Mouse (Mus musculus): ENCODE results near the gene Syngr4. TPM values are rescaled to one million over a fixed set of nuclear protein-coding genes. Genes with fewer than 3 reads are reported as not detected.
"Not testable (repeated sequence)": the region's sequence is repeated elsewhere in the genome, so short reads cannot be mapped to it uniquely, and the experiment has no call there.

Gene Syngr4
- polyA plus RNA-seq (2012; fragmentation: generic; extraction: Trizol) = 0.23 TPM

- Histone ChIP-seq H3K27me3 (ENCODE audit: control insufficient read depth, insufficient read depth, insufficient read length) (no peaks in the 10 kb centered on the region), H3K4me2 (ENCODE audit: low read depth) (peak within 1 kb of the TSS; percentile 95), H3K36me3 (ENCODE audit: control insufficient read depth, insufficient read depth) (no peaks in the 10 kb centered on the region), H3ac (ENCODE audit: control insufficient read depth, insufficient read length) (peak within 1 kb of the TSS; percentile 8), H3K4me3 (peak within 1 kb of the TSS; percentile 66), H3K79me2 (ENCODE audit: control insufficient read depth, insufficient read depth) (no peaks in the 10 kb centered on the region)
- TF ChIP-seq USF1 (IDR thresholded peaks at IDR 0.05; ENCODE audit: low read depth) (no peak), TCF12 (IDR thresholded peaks at IDR 0.05; ENCODE audit: insufficient read depth, poor library complexity, severe bottlenecking) (no peak), CEBPB (IDR thresholded peaks at IDR 0.05; ENCODE audit: insufficient read depth, poor library complexity, severe bottlenecking) (no peak), REST (IDR thresholded peaks at IDR 0.05; ENCODE audit: insufficient read depth, insufficient read length) (no peak), MYOG (IDR thresholded peaks at IDR 0.05; ENCODE audit: control insufficient read depth in 1 of 3, insufficient read depth in 1 of 3, insufficient read length in 2 of 3, low read depth in 2 of 3) (no peak), E2F4 (IDR thresholded peaks at IDR 0.05; ENCODE audit: insufficient read depth) (peak; percentile 75), TCF3 (IDR thresholded peaks at IDR 0.05; ENCODE audit: insufficient read length, low read depth) (no peak), MYOD1 (IDR thresholded peaks at IDR 0.05; ENCODE audit: control insufficient read depth in 1 of 3, insufficient read length in 2 of 3, low read depth in 2 of 3) (no peak), POLR2AphosphoS2 (IDR thresholded peaks at IDR 0.05; ENCODE audit: insufficient read length, low read depth) (peak; percentile 76), POLR2A (IDR thresholded peaks at IDR 0.05; ENCODE audit: insufficient read length, low read depth) (peak; percentile 79), MAX (IDR thresholded peaks at IDR 0.05; ENCODE audit: low read depth) (no peak), SRF (IDR thresholded peaks at IDR 0.05; ENCODE audit: control insufficient read depth, insufficient read length, low read depth) (no peak)
These were observed at the start of gene Syngr4, which contains the start of gene Tmem143 for GRCm38 (mm10) chr7:45896517-45897257. Gene Syngr4, minus strand, starts transcription at chr7:45896714. Gene Tmem143, plus strand, starts transcription at chr7:45896941.

GRCm38 (mm10) chr7:45943280-45943679 lies 46.8 kb upstream of the Syngr4 start:
- not testable (repeated sequence) for H3K4me3 ChIP-seq; H3K36me3 ChIP-seq (ENCODE audit: control insufficient read depth, insufficient read depth); H3K4me2 ChIP-seq (ENCODE audit: low read depth); H3K79me2 ChIP-seq (ENCODE audit: control insufficient read depth, insufficient read depth); H3K27me3 ChIP-seq (ENCODE audit: control insufficient read depth, insufficient read depth, insufficient read length); H3ac ChIP-seq (ENCODE audit: control insufficient read depth, insufficient read length)

DNA sequence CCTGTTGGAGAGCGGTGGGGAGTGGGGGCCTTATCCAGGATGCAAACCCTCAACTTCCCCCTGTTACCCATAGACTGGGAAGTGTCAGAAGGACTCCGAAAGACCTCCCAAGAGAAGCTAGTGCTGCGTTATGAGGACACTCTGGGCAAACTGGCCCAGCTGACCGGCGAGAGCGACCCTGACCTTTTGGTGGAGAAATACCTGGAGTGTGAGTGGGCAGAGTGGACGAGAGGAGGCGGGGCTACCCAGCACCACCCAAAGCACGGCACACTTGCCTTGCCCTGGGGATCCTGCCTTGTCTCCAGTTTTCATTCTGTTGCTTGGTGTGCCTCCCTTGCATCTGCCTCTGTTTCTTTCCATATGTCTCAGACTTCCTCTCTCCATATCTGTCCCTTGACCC lies 45.5 kb upstream of the Syngr4 start:
- no peaks in the 10 kb centered on the region for H3K36me3 ChIP-seq (ENCODE audit: control insufficient read depth, insufficient read depth)
- no peak overlapping the region for H3K4me2 ChIP-seq (ENCODE audit: low read depth)
- no peaks in the 10 kb centered on the region for H3K79me2 ChIP-seq (ENCODE audit: control insufficient read depth, insufficient read depth)
- H3K4me3 ChIP-seq = no peak overlapping the region
- no peak for TF ChIP-seq POLR2A (IDR thresholded peaks at IDR 0.05; ENCODE audit: insufficient read length, low read depth)
- no peak for TF ChIP-seq TCF12 (IDR thresholded peaks at IDR 0.05; ENCODE audit: insufficient read depth, poor library complexity, severe bottlenecking)
- TF ChIP-seq MYOD1 (IDR thresholded peaks at IDR 0.05; ENCODE audit: control insufficient read depth in 1 of 3, insufficient read length in 2 of 3, low read depth in 2 of 3) = no peak
- TF ChIP-seq MAX (IDR thresholded peaks at IDR 0.05; ENCODE audit: low read depth) = no peak
- no peak for TF ChIP-seq E2F4 (IDR thresholded peaks at IDR 0.05; ENCODE audit: insufficient read depth)
- no peak for TF ChIP-seq REST (IDR thresholded peaks at IDR 0.05; ENCODE audit: insufficient read depth, insufficient read length)
- no peak for TF ChIP-seq SRF (IDR thresholded peaks at IDR 0.05; ENCODE audit: control insufficient read depth, insufficient read length, low read depth)
- no peak for TF ChIP-seq MYOG (IDR thresholded peaks at IDR 0.05; ENCODE audit: control insufficient read depth in 1 of 3, insufficient read depth in 1 of 3, insufficient read length in 2 of 3, low read depth in 2 of 3)
- no peak for TF ChIP-seq CEBPB (IDR thresholded peaks at IDR 0.05; ENCODE audit: insufficient read depth, poor library complexity, severe bottlenecking)
- H3K27me3 ChIP-seq (ENCODE audit: control insufficient read depth, insufficient read depth, insufficient read length) = no peaks in the 10 kb centered on the region
- no peak overlapping the region for H3ac ChIP-seq (ENCODE audit: control insufficient read depth, insufficient read length)

DNA sequence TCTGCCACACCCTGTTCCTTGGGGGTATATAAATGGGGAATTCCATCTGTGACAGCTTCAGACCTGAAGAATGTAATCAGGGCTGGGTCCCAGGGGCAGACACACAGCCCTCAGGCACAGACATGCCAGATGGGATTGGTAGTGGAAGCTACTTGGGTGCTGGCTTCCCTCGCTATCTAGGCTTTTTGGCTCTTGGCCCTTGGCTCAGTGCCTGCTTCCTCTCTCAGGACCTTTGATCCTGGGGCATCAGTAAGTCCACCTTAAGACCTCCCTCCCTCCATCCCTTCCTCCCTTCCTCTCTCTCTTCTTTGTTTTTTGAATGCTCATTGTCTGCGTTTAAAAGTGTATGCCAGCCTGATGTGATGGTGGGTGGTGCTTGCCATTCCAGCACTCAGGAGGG lies 43.3 kb upstream of the Syngr4 start:
- Histone ChIP-seq H3K4me2 (ENCODE audit: low read depth) (no peak overlapping the region), H3K27me3 (ENCODE audit: control insufficient read depth, insufficient read depth, insufficient read length) (no peaks in the 10 kb centered on the region), H3K4me3 (no peak overlapping the region), H3K79me2 (ENCODE audit: control insufficient read depth, insufficient read depth) (no peaks in the 10 kb centered on the region), H3ac (ENCODE audit: control insufficient read depth, insufficient read length) (no peak overlapping the region), H3K36me3 (ENCODE audit: control insufficient read depth, insufficient read depth) (no peaks in the 10 kb centered on the region)
- no peak for TF ChIP-seq E2F4 (IDR thresholded peaks at IDR 0.05; ENCODE audit: insufficient read depth)
- no peak for TF ChIP-seq MAX (IDR thresholded peaks at IDR 0.05; ENCODE audit: low read depth)
- no peak for TF ChIP-seq SRF (IDR thresholded peaks at IDR 0.05; ENCODE audit: control insufficient read depth, insufficient read length, low read depth)
- TF ChIP-seq USF1 (IDR thresholded peaks at IDR 0.05; ENCODE audit: low read depth) = no peak
- no peak for TF ChIP-seq POLR2A (IDR thresholded peaks at IDR 0.05; ENCODE audit: insufficient read length, low read depth)
- TF ChIP-seq MYOG (IDR thresholded peaks at IDR 0.05; ENCODE audit: control insufficient read depth in 1 of 3, insufficient read depth in 1 of 3, insufficient read length in 2 of 3, low read depth in 2 of 3) = no peak
- TF ChIP-seq POLR2AphosphoS2 (IDR thresholded peaks at IDR 0.05; ENCODE audit: insufficient read length, low read depth) = no peak
- no peak for TF ChIP-seq TCF12 (IDR thresholded peaks at IDR 0.05; ENCODE audit: insufficient read depth, poor library complexity, severe bottlenecking)
- TF ChIP-seq REST (IDR thresholded peaks at IDR 0.05; ENCODE audit: insufficient read depth, insufficient read length) = no peak

DNA sequence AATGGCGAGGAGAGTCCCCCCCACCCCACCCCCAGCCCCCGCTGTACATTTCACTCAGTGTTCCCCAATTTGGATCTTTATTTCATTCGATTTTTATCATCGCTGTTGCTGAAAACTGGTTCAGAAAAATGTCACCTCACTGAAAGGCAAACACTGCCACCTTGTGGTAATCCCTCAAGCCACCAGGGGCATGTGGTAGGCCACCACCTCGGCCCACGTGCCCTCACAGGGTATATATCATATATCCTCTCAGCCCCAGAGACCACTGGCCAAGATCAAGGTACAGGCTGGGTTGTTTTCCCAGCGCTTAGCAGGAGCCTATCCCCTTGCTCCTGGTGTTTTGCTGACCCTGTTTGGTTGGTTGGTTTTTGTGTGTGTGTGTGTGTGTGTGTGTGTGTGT lies 38.6 kb upstream of the Syngr4 start:
- no peaks in the 10 kb centered on the region for H3K79me2 ChIP-seq (ENCODE audit: control insufficient read depth, insufficient read depth)
- no peak overlapping the region for H3K4me2 ChIP-seq (ENCODE audit: low read depth)
- no peak overlapping the region for H3K4me3 ChIP-seq
- TF ChIP-seq MYOG (IDR thresholded peaks at IDR 0.05; ENCODE audit: control insufficient read depth in 1 of 3, insufficient read depth in 1 of 3, insufficient read length in 2 of 3, low read depth in 2 of 3) (no peak), POLR2A (IDR thresholded peaks at IDR 0.05; ENCODE audit: insufficient read length, low read depth) (no peak), TCF3 (IDR thresholded peaks at IDR 0.05; ENCODE audit: insufficient read length, low read depth) (no peak), E2F4 (IDR thresholded peaks at IDR 0.05; ENCODE audit: insufficient read depth) (no peak), MAX (IDR thresholded peaks at IDR 0.05; ENCODE audit: low read depth) (no peak), TCF12 (IDR thresholded peaks at IDR 0.05; ENCODE audit: insufficient read depth, poor library complexity, severe bottlenecking) (no peak), CEBPB (IDR thresholded peaks at IDR 0.05; ENCODE audit: insufficient read depth, poor library complexity, severe bottlenecking) (no peak), USF1 (IDR thresholded peaks at IDR 0.05; ENCODE audit: low read depth) (no peak)
- no peak overlapping the region for H3ac ChIP-seq (ENCODE audit: control insufficient read depth, insufficient read length)
- no peaks in the 10 kb centered on the region for H3K27me3 ChIP-seq (ENCODE audit: control insufficient read depth, insufficient read depth, insufficient read length)
- no peaks in the 10 kb centered on the region for H3K36me3 ChIP-seq (ENCODE audit: control insufficient read depth, insufficient read depth)

GRCm38 (mm10) chr7:45933766-45934165 lies 37.3 kb upstream of the Syngr4 start:
- not testable (repeated sequence) for H3K4me3 ChIP-seq; H3K27me3 ChIP-seq (ENCODE audit: control insufficient read depth, insufficient read depth, insufficient read length); H3ac ChIP-seq (ENCODE audit: control insufficient read depth, insufficient read length); H3K79me2 ChIP-seq (ENCODE audit: control insufficient read depth, insufficient read depth); H3K36me3 ChIP-seq (ENCODE audit: control insufficient read depth, insufficient read depth); H3K4me2 ChIP-seq (ENCODE audit: low read depth)
